Mouse (Mus musculus): ENCODE data around the gene C1qtnf12. TPM values are rescaled to one million over a fixed set of nuclear protein-coding genes. Genes with fewer than 3 reads are reported as not detected.

Gene C1qtnf12
- polyA plus RNA-seq, 1 experiment from 2014 or later: 20.3 TPM

DNA sequence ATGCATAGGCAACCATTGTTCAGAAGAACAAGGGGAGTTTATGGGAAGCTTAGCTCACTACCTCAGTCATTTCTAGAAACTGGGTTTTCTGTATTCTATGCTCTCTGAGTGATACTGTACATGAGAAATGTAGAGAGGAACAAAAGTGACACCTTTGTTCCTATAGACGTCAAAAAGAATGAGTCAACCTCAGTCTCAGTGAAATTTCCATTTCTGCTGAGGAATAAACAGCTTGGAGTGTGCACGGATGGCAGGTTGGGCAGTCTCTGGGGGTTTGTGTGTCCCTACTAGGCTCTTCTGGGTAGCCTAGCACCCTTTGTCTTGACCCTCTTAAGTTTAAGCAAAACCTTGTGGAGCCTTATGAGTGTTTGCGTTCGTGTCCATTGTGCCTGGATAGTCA, 46.3 kb downstream of the C1qtnf12 start:
- Histone ChIP-seq H3K27me3 (replicated peaks) (no peaks in the 10 kb centered on the region), H3K9ac (no peak overlapping the region), H3K9me3 (no peaks in the 10 kb centered on the region), H3K36me3 (peaks cover 96% of the 10 kb centered on the region), H3K4me1 (no peaks in the 10 kb centered on the region), H3K27ac (replicated peaks) (no peak overlapping the region), H3K4me3 (no peak overlapping the region), H3K4me2 (no peak overlapping the region)
- WGBS: 90% methylated on average over 4 of the region's 4 CpGs
- no peak for ATAC-seq (ENCODE audit: extremely low read depth, insufficient number of reproducible peaks, low FRiP score, low TSS enrichment)

DNA sequence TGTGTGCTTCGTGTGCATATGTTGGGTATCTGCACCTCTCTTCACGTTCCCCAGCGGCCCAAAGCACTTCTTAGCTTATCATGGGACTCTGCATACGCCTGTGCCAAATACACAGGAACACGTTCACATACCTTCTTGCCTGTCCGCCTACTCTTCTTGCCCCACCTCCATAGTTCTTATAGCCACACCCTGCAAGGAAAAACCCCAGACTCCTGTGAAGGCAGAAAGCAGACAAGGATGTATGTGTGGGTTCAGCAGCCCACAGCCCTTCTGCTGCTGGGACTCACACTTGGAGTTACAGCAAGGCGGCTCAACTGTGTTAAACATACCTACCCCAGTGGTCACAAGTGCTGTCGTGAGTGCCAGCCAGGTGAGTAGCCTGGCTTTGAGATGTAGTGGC, 51.5 kb downstream of the C1qtnf12 start, which contains the start of gene Tnfrsf4:
Gene Tnfrsf4 (plus strand): TSS at position 207 of the 400 bp plus-strand sequence.
- ATAC-seq (ENCODE audit: extremely low read depth, insufficient number of reproducible peaks, low FRiP score, low TSS enrichment): no peak
- H3K9me3 ChIP-seq: no peaks in the 10 kb centered on the region

DNA sequence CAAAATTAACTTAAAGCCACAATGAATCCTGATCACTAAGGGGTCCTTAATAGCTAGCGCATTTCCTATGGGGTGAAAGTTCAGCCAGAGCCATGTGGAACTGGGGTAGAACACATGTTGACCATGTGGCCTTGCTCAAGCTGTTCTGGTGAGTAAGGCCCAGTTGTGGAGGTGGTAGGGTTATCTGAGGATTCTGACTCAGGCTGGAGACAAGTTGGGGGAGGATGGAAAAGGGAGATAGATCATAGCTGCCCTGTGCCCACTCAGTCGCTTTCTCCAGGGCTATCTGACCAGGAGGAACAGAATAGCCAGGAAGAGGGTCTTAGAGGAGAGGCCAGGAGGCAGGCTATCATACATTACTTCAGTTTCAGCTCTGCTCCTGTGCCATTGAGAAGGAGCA, 52.3 kb downstream of the C1qtnf12 start:
- no peak for ATAC-seq (ENCODE audit: extremely low read depth, insufficient number of reproducible peaks, low FRiP score, low TSS enrichment)

More for the DNA sequence above, 51.5 kb downstream of the C1qtnf12 start, which contains the start of gene Tnfrsf4:
- H3K9ac ChIP-seq: no peak within 1 kb of the TSS
- peaks cover 73% of the 10 kb centered on the region for H3K36me3 ChIP-seq
- H3K4me1 ChIP-seq: no peaks in the 10 kb centered on the region; the same call in 1 of the 2 replicates
- 74% methylated on average over 8 of the region's 8 CpGs for WGBS
- no peak within 1 kb of the TSS for H3K4me3 ChIP-seq
- H3K27ac ChIP-seq (replicated peaks): no peak within 1 kb of the TSS
- no peaks in the 10 kb centered on the region for H3K27me3 ChIP-seq (replicated peaks)
- no peak within 1 kb of the TSS for H3K4me2 ChIP-seq

More for the DNA sequence above, 52.3 kb downstream of the C1qtnf12 start:
- no peaks in the 10 kb centered on the region for H3K9me3 ChIP-seq
- no peak overlapping the region for H3K4me3 ChIP-seq
- H3K36me3 ChIP-seq: peaks cover 67% of the 10 kb centered on the region
- no peak overlapping the region for H3K9ac ChIP-seq
- no peaks in the 10 kb centered on the region for H3K27me3 ChIP-seq (replicated peaks)
- no peaks in the 10 kb centered on the region; the same call in 1 of the 2 replicates for H3K4me1 ChIP-seq
- no peak overlapping the region for H3K27ac ChIP-seq (replicated peaks)
- H3K4me2 ChIP-seq: no peak overlapping the region
- WGBS: 79% methylated on average over 2 of the region's 2 CpGs

Other genes with a start within 250 kb of the C1qtnf12 start
- gene Tmem240, start 227.5 kb upstream of the C1qtnf12 start, polyA plus RNA-seq (2015; fragmentation: Nextera tagmentation; extraction: Ambion mirVana): 0.46 and 0.51 TPM in 2 replicates
- gene Atad3a, start 201.2 kb upstream of the C1qtnf12 start, polyA plus RNA-seq (2015; fragmentation: Nextera tagmentation; extraction: Ambion mirVana): 87.7 and 93.2 TPM in 2 replicates
- gene Vwa1, start 187.6 kb upstream of the C1qtnf12 start, polyA plus RNA-seq (2015; fragmentation: Nextera tagmentation; extraction: Ambion mirVana): 3.5 and 3.7 TPM in 2 replicates
- gene Tmem88b, start 176.4 kb upstream of the C1qtnf12 start, polyA plus RNA-seq (2015; fragmentation: Nextera tagmentation; extraction: Ambion mirVana): 4.2 and 5.3 TPM in 2 replicates
- gene Ankrd65, start 171.9 kb upstream of the C1qtnf12 start, polyA plus RNA-seq (2015; fragmentation: Nextera tagmentation; extraction: Ambion mirVana): not detected in 2 replicates
- 138 and 157 TPM in 2 replicates for gene Mrpl20, start 159.4 kb upstream of the C1qtnf12 start, polyA plus RNA-seq (2015; fragmentation: Nextera tagmentation; extraction: Ambion mirVana)
- gene Ccnl2, start 149.8 kb upstream of the C1qtnf12 start, polyA plus RNA-seq (2015; fragmentation: Nextera tagmentation; extraction: Ambion mirVana): 97.1 and 113 TPM in 2 replicates
- gene Aurkaip1, start 131.0 kb upstream of the C1qtnf12 start, polyA plus RNA-seq (2015; fragmentation: Nextera tagmentation; extraction: Ambion mirVana): 126 and 144 TPM in 2 replicates
- 56.7 and 59.3 TPM in 2 replicates for gene Mxra8, start 122.6 kb upstream of the C1qtnf12 start, polyA plus RNA-seq (2015; fragmentation: Nextera tagmentation; extraction: Ambion mirVana)
- gene Dvl1, start 114.9 kb upstream of the C1qtnf12 start, polyA plus RNA-seq (2015; fragmentation: Nextera tagmentation; extraction: Ambion mirVana): 2.8 and 2.9 TPM in 2 replicates
- gene Tas1r3, start 99.0 kb upstream of the C1qtnf12 start, polyA plus RNA-seq (2015; fragmentation: Nextera tagmentation; extraction: Ambion mirVana): 0.09 and 0.11 TPM in 2 replicates
- 9.1 and 9.8 TPM in 2 replicates for gene Cptp, start 92.9 kb upstream of the C1qtnf12 start, polyA plus RNA-seq (2015; fragmentation: Nextera tagmentation; extraction: Ambion mirVana)
- 36.0 and 36.4 TPM in 2 replicates for gene Ints11, start 92.8 kb upstream of the C1qtnf12 start, polyA plus RNA-seq (2015; fragmentation: Nextera tagmentation; extraction: Ambion mirVana)
- gene Pusl1, start 70.5 kb upstream of the C1qtnf12 start, polyA plus RNA-seq (2015; fragmentation: Nextera tagmentation; extraction: Ambion mirVana): 32.5 and 33.1 TPM in 2 replicates
- gene Acap3, start 70.5 kb upstream of the C1qtnf12 start, polyA plus RNA-seq (2015; fragmentation: Nextera tagmentation; extraction: Ambion mirVana): 8.8 and 10.4 TPM in 2 replicates
- gene Ube2j2, start 18.5 kb upstream of the C1qtnf12 start, polyA plus RNA-seq (2015; fragmentation: Nextera tagmentation; extraction: Ambion mirVana): 72.0 and 81.6 TPM in 2 replicates
- 8.8 and 10.7 TPM in 2 replicates for gene B3galt6, start 30.3 kb downstream of the C1qtnf12 start, polyA plus RNA-seq (2015; fragmentation: Nextera tagmentation; extraction: Ambion mirVana)
- 127 and 136 TPM in 2 replicates for gene Sdf4, start 30.6 kb downstream of the C1qtnf12 start, polyA plus RNA-seq (2015; fragmentation: Nextera tagmentation; extraction: Ambion mirVana)
- 0.42 and 0.47 TPM in 2 replicates for gene Tnfrsf4, start 51.5 kb downstream of the C1qtnf12 start, polyA plus RNA-seq (2015; fragmentation: Nextera tagmentation; extraction: Ambion mirVana)
- 1.9 and 2.0 TPM in 2 replicates for gene Tnfrsf18, start 63.8 kb downstream of the C1qtnf12 start, polyA plus RNA-seq (2015; fragmentation: Nextera tagmentation; extraction: Ambion mirVana)
- gene Ttll10, start 97.1 kb downstream of the C1qtnf12 start, polyA plus RNA-seq (2015; fragmentation: Nextera tagmentation; extraction: Ambion mirVana): 0.60 and 0.66 TPM in 2 replicates
- 16.2 and 18.0 TPM in 2 replicates for gene 9430015G10Rik, start 147.7 kb downstream of the C1qtnf12 start, polyA plus RNA-seq (2015; fragmentation: Nextera tagmentation; extraction: Ambion mirVana)
- 0.16 and 0.22 TPM in 2 replicates for gene Rnf223, start 168.2 kb downstream of the C1qtnf12 start, polyA plus RNA-seq (2015; fragmentation: Nextera tagmentation; extraction: Ambion mirVana)
- gene Agrn, start 235.2 kb downstream of the C1qtnf12 start, polyA plus RNA-seq (2015; fragmentation: Nextera tagmentation; extraction: Ambion mirVana): 43.8 and 45.3 TPM in 2 replicates
- 3.5 and 4.3 TPM in 2 replicates for gene Isg15, start 238.5 kb downstream of the C1qtnf12 start, polyA plus RNA-seq (2015; fragmentation: Nextera tagmentation; extraction: Ambion mirVana)
- 3.2 and 3.3 TPM in 2 replicates for gene AW011738, start 241.0 kb downstream of the C1qtnf12 start, polyA plus RNA-seq (2015; fragmentation: Nextera tagmentation; extraction: Ambion mirVana)

Measured in heart, embryonic 13.5 days (tissue).